22 mouse cellular contexts compared by ENCODE assay signal in genomic region chr4:108233654-108234053, GRCm38 (mm10). TPM values are rescaled to one million over a fixed set of nuclear protein-coding genes. Genes with fewer than 3 reads are reported as not detected.
"Had no signal": no experiment of that assay in that cellular context is flagged by ENCODE, and none has a peak within 500 bp of the region (broad histone marks: within the 10 kb centered on the region; RNA-seq: fewer than 3 reads in every experiment).

No protein-coding gene starts in this region.

- DNase-seq: kidney, adult 11 months; kidney, postnatal 14 days; kidney, postnatal 4 days; lung, embryonic 14.5 days; right cerebral cortex, adult 18-20 months; right cerebral cortex, postnatal 14 days; right cerebral cortex, postnatal 4 days; spleen, adult 18-20 months; thymus, postnatal 36 days had no signal

- H3K4me1 ChIP-seq: midbrain, embryonic 12.5 days; midbrain, embryonic 15.5 days; neural tube, embryonic 12.5 days; neural tube, embryonic 15.5 days; stomach, embryonic 15.5 days had no signal

- H3K9ac ChIP-seq: liver, embryonic 14.5 days; lung, embryonic 14.5 days; midbrain, embryonic 12.5 days; midbrain, embryonic 15.5 days; neural tube, embryonic 12.5 days; neural tube, embryonic 15.5 days; stomach, embryonic 15.5 days had no signal

- H3K27ac ChIP-seq: liver, embryonic 14.5 days; macrophage; midbrain, embryonic 12.5 days; midbrain, embryonic 15.5 days; neural tube, embryonic 12.5 days; neural tube, embryonic 15.5 days; stomach, embryonic 15.5 days had no signal

- H3K9me3 ChIP-seq: midbrain, embryonic 12.5 days; midbrain, embryonic 15.5 days; neural tube, embryonic 12.5 days; neural tube, embryonic 15.5 days; stomach, embryonic 15.5 days had no signal

- ATAC-seq: lung, postnatal 0 days; midbrain, embryonic 15.5 days had no signal

- H3K27me3 ChIP-seq: midbrain, embryonic 12.5 days; midbrain, embryonic 15.5 days; neural tube, embryonic 12.5 days; neural tube, embryonic 15.5 days; stomach, embryonic 15.5 days had no signal

- H3K4me2 ChIP-seq: lung, embryonic 14.5 days; midbrain, embryonic 12.5 days; midbrain, embryonic 15.5 days; neural tube, embryonic 12.5 days; neural tube, embryonic 15.5 days; stomach, embryonic 15.5 days had no signal

- H3K4me3 ChIP-seq: midbrain, embryonic 12.5 days; midbrain, embryonic 15.5 days; neural tube, embryonic 12.5 days; neural tube, embryonic 15.5 days; stomach, embryonic 15.5 days had no signal

RNA-seq across cellular contexts. Expression of gene Zyg11a, which starts 15.8 kb away (rescaled TPM):
- total RNA-seq: layer of hippocampus, adult 18-20 months; layer of hippocampus, postnatal 25 days; left cerebral cortex, adult 18-20 months; left cerebral cortex, postnatal 25 days; megakaryocyte, adult 5-6 weeks had no signal
- polyA plus RNA-seq: lung, postnatal 0 days; macrophage; midbrain, embryonic 15.5 days; neural tube, embryonic 12.5 days had no signal
